Comparison of ENCODE assay signal across 17 mouse cellular contexts in genomic region chr10:5423984-5424383, GRCm38 (mm10).
DNase-seq lines count a peak whose midpoint lies in the region; ATAC-seq and TF ChIP-seq lines count a peak whose summit lies in the region.
"Had no signal": no experiment of that assay in that cellular context is flagged by ENCODE, and none has a peak within 500 bp of the region (broad histone marks: within the 10 kb centered on the region; RNA-seq: fewer than 3 reads in every experiment).

No protein-coding gene starts in this region.

- H3K36me3 ChIP-seq in hindbrain, postnatal 0 days (ENCODE audit: insufficient read depth, low read length): peaks cover 8% of the 10 kb centered on the region; the same call in 1 of the 2 replicates
- H3K36me3 ChIP-seq in hindbrain, embryonic 11.5 days (ENCODE audit: control insufficient read depth, insufficient read depth, low read length): no peaks in the 10 kb centered on the region
- H3K36me3 ChIP-seq: heart, embryonic 12.5 days; kidney, embryonic 15.5 days had no signal

- H3K9me3 ChIP-seq in hindbrain, postnatal 0 days (ENCODE audit: low read length): no peaks in the 10 kb centered on the region
- H3K9me3 ChIP-seq in hindbrain, embryonic 11.5 days (ENCODE audit: control insufficient read depth, low read length): no peaks in the 10 kb centered on the region; the same call in 1 of the 2 replicates
- H3K9me3 ChIP-seq: heart, embryonic 12.5 days; kidney, embryonic 15.5 days; megakaryocyte, embryonic 14.5 days had no signal

- no peaks in the 10 kb centered on the region for H3K4me1 ChIP-seq in hindbrain, postnatal 0 days (ENCODE audit: insufficient read depth, low read length)
- no peaks in the 10 kb centered on the region for H3K4me1 ChIP-seq in hindbrain, embryonic 11.5 days (replicated peaks; ENCODE audit: control insufficient read depth, insufficient read depth, low read length)
- H3K4me1 ChIP-seq: heart, embryonic 12.5 days; kidney, embryonic 15.5 days had no signal

- no peak overlapping the region for H3K27ac ChIP-seq in hindbrain, postnatal 0 days
- no peak overlapping the region for H3K27ac ChIP-seq in hindbrain, embryonic 11.5 days (ENCODE audit: low read depth, low read length)
- H3K27ac ChIP-seq: hindbrain, embryonic 14.5 days; kidney, embryonic 15.5 days had no signal

- peak; percentile 52 to 68 for DNase-seq in cerebellum, postnatal 10 days
- no peak for DNase-seq in cerebellum, postnatal 36 days
- peak; percentile 56 for DNase-seq in hindbrain, postnatal 0 days (ENCODE audit: low spot score)
- no peak for DNase-seq in hindbrain, embryonic 11.5 days (ENCODE audit: low spot score)
- peak; percentile 9 for DNase-seq in lung, postnatal 10 days
- no peak for DNase-seq in lung, postnatal 4 days
- peak; percentile 45 for DNase-seq in retina, embryonic 14.5 days (ENCODE audit: low spot score)
- DNase-seq: gastrocnemius, postnatal 10 days; heart, adult 11 months; heart, postnatal 14 days had no signal

- H3K4me3 ChIP-seq in hindbrain, postnatal 0 days (ENCODE audit: low read length): no peak overlapping the region
- H3K4me3 ChIP-seq in hindbrain, embryonic 11.5 days (ENCODE audit: low read depth, low read length): no peak overlapping the region
- H3K4me3 ChIP-seq: heart, embryonic 12.5 days; kidney, embryonic 15.5 days; megakaryocyte, embryonic 14.5 days had no signal

- H3K27me3 ChIP-seq in hindbrain, postnatal 0 days (ENCODE audit: insufficient read depth, low read length): no peaks in the 10 kb centered on the region
- H3K27me3 ChIP-seq in hindbrain, embryonic 11.5 days (ENCODE audit: control insufficient read depth, insufficient read depth, low read length): no peaks in the 10 kb centered on the region
- H3K27me3 ChIP-seq: heart, embryonic 12.5 days; kidney, embryonic 15.5 days; megakaryocyte, embryonic 14.5 days had no signal

- 43% methylated on average over 4 of the region's 4 CpGs for WGBS in hindbrain, postnatal 0 days
- WGBS in hindbrain, embryonic 11.5 days: 91% methylated on average over 4 of the region's 4 CpGs

- TF ChIP-seq CTCF in hindbrain, postnatal 0 days (IDR thresholded peaks at IDR 0.05; ENCODE audit: low read depth): no peak

- no peak overlapping the region for H3K4me2 ChIP-seq in hindbrain, postnatal 0 days (ENCODE audit: low read depth, low read length)
- H3K4me2 ChIP-seq in hindbrain, embryonic 11.5 days (replicated peaks; ENCODE audit: low read depth, low read length): no peak overlapping the region
- H3K4me2 ChIP-seq: heart, embryonic 12.5 days; hindbrain, embryonic 14.5 days; kidney, embryonic 15.5 days had no signal

- ATAC-seq in hindbrain, postnatal 0 days: peak; percentile 80
- no peak for ATAC-seq in hindbrain, embryonic 11.5 days (ENCODE audit: low FRiP score)
- no peak for ATAC-seq in CD4-positive, CD25-positive, alpha-beta regulatory T cell, adult 4 months
- ATAC-seq: intestine, embryonic 16.5 days; lung, postnatal 0 days had no signal

- no peak overlapping the region for H3K9ac ChIP-seq in hindbrain, postnatal 0 days (replicated peaks; ENCODE audit: low read length)
- H3K9ac ChIP-seq in hindbrain, embryonic 11.5 days (ENCODE audit: low read depth, low read length): no peak overlapping the region
- H3K9ac ChIP-seq: heart, embryonic 12.5 days; hindbrain, embryonic 14.5 days; kidney, embryonic 15.5 days had no signal

Comparison
In these comparisons a context has a peak if more than half of its experiments do, and no peak if none do; other contexts are left out.
1. DNase-seq: peak in cerebellum, postnatal 10 days (2 of 2), hindbrain, postnatal 0 days (single experiment), lung, postnatal 10 days (single experiment) and retina, embryonic 14.5 days (single experiment); none in cerebellum, postnatal 36 days (0 of 2), hindbrain, embryonic 11.5 days (single experiment) and lung, postnatal 4 days (0 of 2).